Mouse (Mus musculus) left cerebral cortex, postnatal 10 days (tissue): ENCODE results near the gene Pkn1. TPM values are rescaled to one million over a fixed set of nuclear protein-coding genes. Genes with fewer than 3 reads are reported as not detected.
A peak's percentile ranks its signal among the peaks of the same experiment; 100 is the strongest.

ENCODE experiments used
- DNase-seq, 2 experiments: peaks; one replicate each; pipeline ENCODE4 v3.0.0; 2021 to 2022; ENCODE audit warnings: low spot score in 2 of 2, mixed read lengths in 1 of 2; ENCODE audit errors: extremely low spot score in 1 of 2
- intact Hi-C: fragments of 180-260 bp; cut with DNase I; formaldehyde crosslinking; loops from one replicate; pipeline ENCODE4 v1.15.1; 2025
- total RNA-seq, 2 experiments: library from RNA; stranded (reverse); gene quantifications; 2 replicates each; pipeline ENCODE4 v1.2.3; 2021

Pkn1 gene
- total RNA-seq, 2 experiments from 2014 or later: 73.1 to 75.9 TPM

DNA sequence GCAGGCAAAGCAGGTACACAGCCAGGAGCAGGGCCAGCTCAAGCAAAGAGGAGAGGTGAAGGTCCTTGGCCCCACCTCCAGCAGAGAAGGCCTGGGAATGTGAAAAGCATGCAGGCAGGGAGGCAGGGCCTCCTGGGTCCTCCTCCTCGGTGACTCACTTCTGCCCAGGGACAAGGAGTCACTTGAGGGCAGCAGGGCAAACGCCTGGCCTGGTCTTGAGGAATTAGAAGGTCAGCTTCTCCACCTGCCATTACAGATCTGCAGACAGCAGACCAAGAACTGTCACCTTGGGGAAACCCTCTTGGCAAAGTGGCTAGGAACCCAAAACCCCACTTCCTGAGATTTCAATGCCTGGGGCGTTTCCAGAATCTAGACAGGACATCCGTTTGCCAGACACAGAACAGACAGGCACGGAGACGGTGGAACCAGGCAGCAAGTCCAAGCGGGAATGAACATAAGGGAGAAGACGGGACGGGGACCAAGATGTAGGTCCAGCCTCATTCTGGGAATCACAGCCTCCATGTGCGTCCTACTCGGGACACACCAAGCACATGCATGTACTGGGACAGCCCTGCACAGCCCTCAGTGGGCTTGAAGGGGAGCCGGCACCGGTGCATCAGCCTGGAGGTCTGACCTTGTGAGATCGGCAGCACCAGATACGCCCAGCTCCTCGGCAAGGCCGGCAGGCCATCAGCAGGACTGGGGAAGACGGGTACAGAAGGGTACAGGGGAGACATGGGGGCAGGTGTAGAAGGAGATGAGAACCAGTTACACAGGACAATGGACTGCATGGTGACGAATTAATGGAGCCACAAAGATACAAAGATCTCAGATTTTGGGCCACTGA lies 1.4 kb downstream of the Pkn1 start:
- intact Hi-C loops: no loop called here

GRCm38 (mm10) chr8:83695351-83696106 lies 3.5 kb downstream of the Pkn1 start:
- intact Hi-C loops: no loop called here

More for the DNA sequence above, 1.4 kb downstream of the Pkn1 start:
- no peak for DNase-seq

GRCm38 (mm10) chr8:83694369-83695160 lies 4.4 kb downstream of the Pkn1 start:
- intact Hi-C loops: no loop called here

More at GRCm38 (mm10) chr8:83695351-83696106, 3.5 kb downstream of the Pkn1 start:
- peak in 1 of 2 experiments; percentile 58 for DNase-seq

DNA sequence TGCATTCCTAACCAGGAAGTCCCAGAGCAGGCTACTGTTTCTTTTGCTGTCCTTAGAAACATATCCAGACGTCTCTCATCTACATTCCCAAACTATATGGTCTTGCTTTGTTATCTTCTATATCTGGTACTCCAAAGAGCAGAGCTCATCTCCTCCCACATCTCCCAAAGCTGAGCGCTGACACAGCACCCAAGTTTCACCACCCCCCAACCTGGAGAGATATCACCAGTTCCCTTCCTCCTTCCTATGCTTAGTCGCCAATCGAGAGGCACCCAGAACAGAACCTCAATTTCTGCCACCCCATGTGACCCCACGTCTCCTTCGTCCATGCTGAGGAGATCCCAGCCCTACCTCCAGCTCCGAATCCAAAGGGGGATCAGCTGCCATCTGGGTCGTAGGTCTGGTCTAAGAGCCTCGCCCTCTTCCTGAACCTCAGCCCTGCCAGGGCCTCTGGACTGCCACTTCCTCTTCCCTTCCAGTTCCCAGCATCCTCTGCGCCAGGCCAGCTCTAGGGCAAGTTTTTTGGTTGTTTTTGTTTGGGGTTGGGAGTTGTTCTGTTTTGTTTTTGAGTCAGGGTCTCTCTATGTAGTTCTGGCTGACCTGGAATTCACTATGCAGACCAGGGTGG lies 5.3 kb downstream of the Pkn1 start:
- no peak for DNase-seq
- intact Hi-C loops: no loop called here

More at GRCm38 (mm10) chr8:83694369-83695160, 4.4 kb downstream of the Pkn1 start:
- no peak for DNase-seq

DNA sequence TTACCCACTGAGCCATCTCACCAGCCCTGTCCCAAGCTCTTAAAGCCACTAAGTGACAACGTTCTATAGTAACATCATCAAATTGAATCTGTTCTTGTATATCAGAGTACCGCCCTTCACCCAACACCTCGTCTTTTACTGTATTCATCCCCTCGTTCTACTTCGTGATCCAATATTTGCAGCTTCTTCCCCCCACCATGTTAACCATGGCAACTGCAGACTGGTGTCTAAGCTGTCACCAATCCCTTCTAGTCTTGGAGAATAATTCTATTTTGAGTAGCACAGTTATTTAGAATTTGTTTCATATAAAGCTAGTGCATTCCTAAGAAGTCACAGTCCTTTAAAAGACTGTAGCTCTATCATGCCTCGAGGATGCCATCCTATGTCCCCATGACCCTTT lies 9.7 kb downstream of the Pkn1 start:
- intact Hi-C loops: no loop called here
- DNase-seq: no peak

DNA sequence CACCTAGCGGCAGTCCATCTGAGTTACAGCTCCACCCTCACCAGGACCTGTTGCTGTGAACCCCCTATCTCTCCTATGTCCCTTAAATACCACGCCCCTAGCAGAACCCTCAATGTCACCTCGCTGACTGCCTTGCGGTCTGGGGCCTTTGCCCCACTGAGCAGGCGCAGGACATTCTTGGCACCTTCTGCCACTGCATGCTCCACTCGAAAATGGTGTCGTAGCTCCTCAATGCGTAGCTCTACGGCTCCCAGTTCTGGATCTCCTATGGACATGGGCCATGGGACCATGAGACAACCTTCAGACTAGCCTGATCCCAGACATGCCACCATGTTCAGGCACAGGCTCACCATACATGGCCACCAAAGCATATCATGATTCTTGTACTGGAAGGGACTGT lies 14.5 kb downstream of the Pkn1 start:
- intact Hi-C loops: no loop called here
- DNase-seq: peak in 1 of 2 experiments; percentile 13

DNA sequence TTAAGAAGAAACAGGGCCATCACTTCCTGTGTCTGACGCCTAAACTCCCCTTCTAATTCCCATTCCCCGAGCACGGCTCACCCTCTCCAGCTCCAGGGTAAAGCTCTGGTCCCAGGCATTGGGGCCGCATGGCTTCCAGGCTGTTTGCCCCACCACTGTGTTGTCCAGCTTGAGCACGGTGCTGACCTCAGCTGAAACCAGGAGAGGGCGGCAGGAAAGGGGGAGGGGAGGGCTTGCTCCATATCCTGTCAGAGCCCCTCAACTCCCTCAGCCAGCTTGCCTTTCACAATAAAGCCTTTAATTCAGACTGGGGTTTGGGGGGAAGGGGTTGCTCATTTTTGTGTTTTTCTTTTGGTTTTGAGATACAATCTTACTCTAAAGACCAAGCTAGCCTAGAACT lies 17.9 kb downstream of the Pkn1 start:
- DNase-seq: peak in 1 of 2 experiments; percentile 69
- intact Hi-C loops: no loop called here

- intact Hi-C loops: no loop called here
- peak in 1 of 2 experiments; percentile 53 for DNase-seq
Observed at GRCm38 (mm10) chr8:83680603-83681002, 18.4 kb downstream of the Pkn1 start.

DNA sequence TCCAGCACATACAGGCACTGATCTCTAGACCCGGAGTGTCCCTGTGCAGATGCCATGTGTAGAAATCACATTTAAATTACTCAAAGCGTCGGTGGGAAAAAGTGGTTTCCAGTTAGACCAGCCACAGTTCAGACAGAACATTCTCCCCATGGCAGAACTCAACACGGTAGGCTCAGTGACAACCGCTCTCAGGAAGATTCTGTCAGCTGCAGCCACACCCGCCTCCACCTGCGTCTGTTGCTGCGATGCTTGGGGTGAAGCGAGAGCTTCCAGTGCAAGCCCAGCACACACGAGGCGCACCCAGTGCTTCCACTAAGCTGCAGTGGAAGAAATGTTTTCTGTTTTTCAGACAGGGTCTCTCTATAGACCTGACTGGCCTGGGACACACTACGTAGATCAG lies 19.1 kb downstream of the Pkn1 start:
- DNase-seq: peak in 1 of 2 experiments; percentile 20
- intact Hi-C loops: no loop called here

DNA sequence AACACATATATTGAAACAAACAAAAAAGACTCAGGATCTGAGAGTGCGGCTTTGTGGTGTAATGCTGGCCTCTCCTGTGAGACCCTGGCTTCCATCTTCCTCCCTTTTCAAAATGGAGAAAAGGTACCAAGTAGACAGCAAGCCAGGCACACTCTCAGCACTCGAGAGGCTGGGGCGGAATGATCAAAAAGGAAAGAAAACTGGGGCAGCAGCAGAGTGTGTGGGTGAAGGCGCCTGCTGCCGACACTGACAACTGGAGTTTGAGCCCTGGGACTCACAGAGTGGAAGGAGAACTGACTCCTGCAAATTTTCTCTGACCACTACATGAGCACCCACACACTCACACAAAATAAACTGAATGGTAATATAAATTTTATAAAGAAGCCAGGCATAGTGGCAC lies 24.5 kb downstream of the Pkn1 start:
- peak in 1 of 2 experiments; percentile 29 for DNase-seq
- intact Hi-C loops: no loop called here

DNA sequence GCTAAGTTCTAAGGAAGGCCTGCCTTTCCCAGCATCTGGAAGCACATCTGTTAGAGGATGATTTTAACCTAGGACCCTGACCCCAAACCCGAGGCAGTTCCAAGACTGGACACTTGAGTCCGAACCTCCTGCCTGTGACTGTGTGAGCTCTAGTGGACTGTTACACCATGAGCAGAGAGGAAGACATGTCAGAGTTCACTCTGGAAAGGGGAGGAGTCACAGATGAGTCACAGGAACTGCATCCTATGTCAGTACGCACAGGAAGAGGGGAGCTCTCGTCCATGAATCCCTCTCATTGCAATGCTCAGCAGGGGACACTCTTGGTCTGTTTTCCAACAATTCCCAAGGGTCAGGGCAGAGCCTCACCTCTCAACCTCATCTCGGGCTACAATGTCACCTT lies 26.0 kb downstream of the Pkn1 start:
- intact Hi-C loops: no loop called here
- peak in 1 of 2 experiments; percentile 24 for DNase-seq

GRCm38 (mm10) chr8:83669013-83669412 lies 30.0 kb downstream of the Pkn1 start:
- intact Hi-C loops: no loop called here
- no peak for DNase-seq

- peak; percentile 61 to 85 for DNase-seq
- intact Hi-C loops: no loop called here
Observed at GRCm38 (mm10) chr8:83668010-83668916, 30.7 kb downstream of the Pkn1 start.

DNA sequence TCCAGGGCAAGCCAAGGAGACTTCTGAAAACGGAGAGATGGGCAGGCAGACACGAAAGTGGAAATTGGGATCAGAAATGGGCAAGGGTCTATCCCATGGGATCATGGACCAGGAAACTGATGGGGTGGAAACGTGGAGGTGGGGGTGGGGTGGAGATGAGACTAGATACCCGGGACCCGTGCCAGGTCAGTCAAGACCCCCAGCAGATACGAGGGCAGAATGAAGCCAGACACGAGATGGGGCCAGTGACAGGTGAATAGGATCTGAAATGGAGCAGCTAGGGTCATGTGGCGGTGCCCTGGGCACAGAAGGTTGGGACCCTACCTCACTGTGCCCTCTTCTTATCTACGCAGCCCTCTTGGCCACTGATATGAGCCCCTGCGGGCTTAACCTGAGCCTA lies 31.5 kb downstream of the Pkn1 start:
- DNase-seq: peak in 1 of 2 experiments; percentile 44
- intact Hi-C loops: no loop called here

DNA sequence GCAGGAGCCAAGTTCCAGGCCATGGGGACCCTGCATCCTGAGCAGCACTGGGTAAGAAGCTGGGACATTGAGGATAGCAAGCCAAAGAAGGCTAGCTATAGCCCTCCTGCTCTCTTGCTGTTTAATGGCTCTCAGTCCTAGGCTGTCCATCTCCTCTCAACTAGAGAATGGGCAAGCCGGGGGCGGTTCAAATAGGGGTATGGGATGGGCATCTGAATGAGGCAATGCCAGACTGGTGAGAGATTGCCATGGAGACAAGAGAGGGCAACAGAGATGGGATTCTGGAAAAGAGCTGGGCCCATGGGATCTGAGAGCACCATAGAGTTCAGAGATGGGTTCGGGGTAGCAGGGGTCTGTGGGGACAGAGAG lies 32.1 kb downstream of the Pkn1 start:
- intact Hi-C loops: no loop called here
- DNase-seq: no peak

- peak in 1 of 2 experiments; percentile 76 for DNase-seq
- intact Hi-C loops: no loop called here
Observed at GRCm38 (mm10) chr8:83665969-83666865, 32.8 kb downstream of the Pkn1 start, which contains the start of gene Ptger1. Gene Ptger1 (plus strand): TSS chr8:83666678.
